Mouse (Mus musculus) CH12.LX (cell line): Measurements from ENCODE around the gene Ranbp6. TPM values are rescaled to one million over a fixed set of nuclear protein-coding genes. Genes with fewer than 3 reads are reported as not detected.

Experiments
- DNase-seq: peaks from one replicate; pipeline ENCODE4 v3.0.0-alpha.2; 2013; ENCODE audit errors: extremely low read depth
- H3K27ac ChIP-seq: 2 replicates; pipeline ENCODE4 v1.5.1; 2012; ENCODE audit warnings: low read depth, mild to moderate bottlenecking, control low read depth, moderate library complexity; ENCODE audit not compliant: insufficient read depth
- H3K27me3 ChIP-seq: replicated peaks from 2 replicates; pipeline ENCODE3; 2012; ENCODE audit warnings: inconsistent platforms
- H3K36me3 ChIP-seq, 2 experiments: replicated peaks in 1 of 2; 2 replicates each; pipeline versions ENCODE3 to v1.6.1; 2012; ENCODE audit warnings: inconsistent platforms in 1 of 2, low read length in 1 of 2, mild to moderate bottlenecking in 1 of 2, mixed read lengths in 1 of 2, moderate library complexity in 1 of 2; ENCODE audit not compliant: control insufficient read depth in 1 of 2, insufficient read depth in 1 of 2
- H3K4me1 ChIP-seq, 2 experiments: 2 replicates each; pipeline ENCODE4 v1.6.1; 2012; ENCODE audit warnings: inconsistent platforms in 1 of 2, moderate library complexity in 1 of 2; ENCODE audit not compliant: insufficient read depth in 2 of 2, control insufficient read depth in 1 of 2
- H3K4me2 ChIP-seq: 2 replicates; pipeline ENCODE4 v1.6.1; 2012; ENCODE audit warnings: low read depth, mild to moderate bottlenecking, control low read depth; ENCODE audit not compliant: poor library complexity, insufficient read depth, severe bottlenecking
- H3K4me3 ChIP-seq, 3 experiments: fragments of 150-350 bp in 1 of 3; sonication (generic) in 1 of 3; replicated peaks in 1 of 3; 2 replicates each; pipeline versions ENCODE3 to v1.5.1; 2011 to 2012; ENCODE audit warnings: low read depth in 2 of 3, low read length in 2 of 3, mild to moderate bottlenecking in 2 of 3, moderate library complexity in 2 of 3, control low read depth in 1 of 3, improper control_type of control experiment in 1 of 3, inconsistent platforms in 1 of 3, mixed read lengths in 1 of 3; ENCODE audit not compliant: poor library complexity in 1 of 3
- H3K79me2 ChIP-seq: replicated peaks from 2 replicates; pipeline ENCODE4 v1.6.1; 2012; ENCODE audit warnings: mild to moderate bottlenecking, moderate library complexity; ENCODE audit not compliant: control insufficient read depth, poor library complexity, insufficient read depth, severe bottlenecking; ENCODE audit errors: extremely low read depth
- H3K9ac ChIP-seq: 2 replicates; pipeline ENCODE4 v1.6.1; 2012; ENCODE audit warnings: low read depth, mild to moderate bottlenecking, control low read depth, moderate library complexity; ENCODE audit not compliant: insufficient read depth
- H3K9me3 ChIP-seq: replicated peaks from 2 replicates; pipeline ENCODE3; 2012; ENCODE audit warnings: low read length, inconsistent platforms, mixed read lengths
- CTCF ChIP-seq, 2 experiments: IDR thresholded peaks in 1 of 2; conservative IDR thresholded peaks in 1 of 2; 2 replicates each; pipeline ENCODE4 v1.5.1; 2011 to 2012; ENCODE audit warnings: low read depth in 2 of 2, low read length in 2 of 2, improper control_type of control experiment in 1 of 2, inconsistent platforms in 1 of 2, mild to moderate bottlenecking in 1 of 2, moderate library complexity in 1 of 2
- E2F4 ChIP-seq: IDR thresholded peaks from 2 replicates; pipeline ENCODE4 v1.6.1; 2011; ENCODE audit warnings: low read depth, low read length, improper control_type of control experiment; ENCODE audit not compliant: insufficient replicate concordance
- ELF1 ChIP-seq: IDR thresholded peaks from 2 replicates; pipeline ENCODE4 v1.6.1; 2014; ENCODE audit warnings: low read depth, mild to moderate bottlenecking, inconsistent platforms, low read length, improper control_type of control experiment
- JUND ChIP-seq: conservative IDR thresholded peaks from 2 replicates; pipeline ENCODE4 v1.6.1; 2011; ENCODE audit warnings: low read depth, low read length, improper control_type of control experiment
- MAZ ChIP-seq: IDR thresholded peaks from 2 replicates; pipeline ENCODE4 v1.6.1; 2012; ENCODE audit warnings: low read depth, mild to moderate bottlenecking, inconsistent platforms, low read length, improper control_type of control experiment, moderate library complexity
- NELFE ChIP-seq: IDR thresholded peaks from 2 replicates; pipeline ENCODE4 v1.6.1; 2011; ENCODE audit warnings: low read depth, low read length, improper control_type of control experiment
- POLR2A ChIP-seq: IDR thresholded peaks from 2 replicates; pipeline ENCODE4 v1.6.1; 2011; ENCODE audit warnings: low read depth, mild to moderate bottlenecking, improper control_type of control experiment, low read length
- RAD21 ChIP-seq: IDR thresholded peaks from 2 replicates; pipeline ENCODE4 v1.6.1; 2011; ENCODE audit warnings: low read depth, mild to moderate bottlenecking, low read length, improper control_type of control experiment, moderate library complexity
- SIN3A ChIP-seq: IDR thresholded peaks from 2 replicates; pipeline ENCODE4 v1.6.1; 2012; ENCODE audit warnings: low read length, improper control_type of control experiment, inconsistent platforms
- TBP ChIP-seq: conservative IDR thresholded peaks from 2 replicates; pipeline ENCODE4 v1.6.1; 2011; ENCODE audit warnings: low read depth, low read length, improper control_type of control experiment
- TCF12 ChIP-seq: IDR thresholded peaks from 2 replicates; pipeline ENCODE4 v1.6.1; 2014; ENCODE audit warnings: low read depth, mild to moderate bottlenecking, inconsistent platforms, low read length, improper control_type of control experiment
- ZMIZ1 ChIP-seq: IDR thresholded peaks from 2 replicates; pipeline ENCODE4 v1.6.1; 2012; ENCODE audit warnings: low read depth, mild to moderate bottlenecking, inconsistent platforms, low read length, improper control_type of control experiment
- ZNF384 ChIP-seq: IDR thresholded peaks from 2 replicates; pipeline ENCODE4 v1.6.1; 2012; ENCODE audit warnings: low read depth, low read length, improper control_type of control experiment, inconsistent platforms
- dilution Hi-C: fragments of 300-500 bp; cut with MboI; formaldehyde crosslinking; loops from 2 replicates; pipeline ENCODE4 v1.14.3; 2020; ENCODE audit warnings: low sequenced_read_pairs; ENCODE audit not compliant: extremely low pct_unique_long_range_greater_than_20kb, extremely low pct_ligation_motif_present
- in situ Hi-C: fragments of 300-500 bp; cut with MboI; formaldehyde crosslinking; loops from 3 replicates; pipeline ENCODE4 v1.14.3; 2019; ENCODE audit warnings: low sequenced_read_pairs, low pct_ligation_motif_present, low pct_unique_long_range_greater_than_20kb, mixed read lengths
- polyA plus RNA-seq: library from polyadenylated mRNA; unstranded; fragments of >175 nt; gene quantifications from 2 replicates; pipeline ENCODE4 v1.2.1, GENCODE M21; 2012; ENCODE audit warnings: low read depth; ENCODE audit not compliant: insufficient read length
- total RNA-seq, 2 experiments: library from RNA; depleted of rRNA; stranded (reverse); fragments of 300-350 nt in 1 of 2; fragments of >200 nt in 1 of 2; gene quantifications; 2 replicates each; pipeline ENCODE4 v1.2.3; 2012 to 2014

Gene Ranbp6
- total and polyA plus RNA-seq, 3 experiments: 7.0 to 12.1 (median 8.4) TPM

DNA sequence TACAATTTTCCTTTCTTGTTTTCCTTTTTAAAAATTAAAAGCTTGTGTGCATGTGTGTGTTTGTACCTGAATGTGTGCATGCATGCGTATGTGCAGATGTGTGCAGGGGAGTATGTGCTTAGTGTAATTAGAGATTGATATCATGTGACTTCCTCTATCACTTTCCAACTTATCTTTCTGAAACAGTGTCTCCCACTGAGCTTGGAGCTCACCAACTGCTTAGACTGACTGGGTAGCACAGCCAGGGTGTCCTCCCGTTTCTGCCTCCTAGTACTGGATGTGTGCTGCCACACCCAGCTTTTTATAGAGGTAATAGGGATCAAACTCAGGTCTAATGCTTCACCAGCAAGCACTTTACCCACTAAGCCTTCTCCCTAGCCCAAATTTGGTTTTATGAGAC lies 29.9 kb downstream of the Ranbp6 start:
- no peaks in the 10 kb centered on the region for H3K4me1 ChIP-seq
- peaks cover 0 to 15% of the 10 kb centered on the region in 2 experiments for H3K36me3 ChIP-seq
- H3K79me2 ChIP-seq: no peaks in the 10 kb centered on the region
- TF ChIP-seq JUND: no peak
- no peak for TF ChIP-seq POLR2A
- no peak for TF ChIP-seq TBP
- no peak for TF ChIP-seq E2F4
- TF ChIP-seq ZNF384: no peak
- TF ChIP-seq NELFE: no peak
- TF ChIP-seq CTCF (conservative IDR thresholded peaks at IDR 0.05 in 1 of 2, IDR thresholded peaks at IDR 0.05 in 1 of 2; ENCODE audit: low read depth in 2 of 2, low read length in 2 of 2): no peak
- no peak for TF ChIP-seq MAZ
- TF ChIP-seq TCF12: no peak
- TF ChIP-seq RAD21: no peak
- TF ChIP-seq ZMIZ1: no peak
- TF ChIP-seq ELF1: no peak
- no peak for TF ChIP-seq SIN3A
- H3K4me3 ChIP-seq: no peak overlapping the region
- no peaks in the 10 kb centered on the region for H3K9me3 ChIP-seq
- H3K27me3 ChIP-seq: no peaks in the 10 kb centered on the region
- no peak overlapping the region for H3K4me2 ChIP-seq
- H3K9ac ChIP-seq: no peak overlapping the region
- no peak overlapping the region for H3K27ac ChIP-seq
- dilution Hi-C loops: no loop called here
- DNase-seq: no peak
- in situ Hi-C loops: no loop called here

Other genes with a start within 250 kb of the Ranbp6 start
- gene Ermp1, start 164.6 kb downstream of the Ranbp6 start, total RNA-seq (2012; rRNA removed): 26.1 and 27.6 TPM in 2 replicates
- 21.7 and 22.7 TPM in 2 replicates for gene Ermp1, start 164.6 kb downstream of the Ranbp6 start, total RNA-seq (2014; rRNA removed)
- gene Ermp1, start 164.6 kb downstream of the Ranbp6 start, polyA plus RNA-seq: 31.7 and 32.9 TPM in 2 replicates
- not detected in 2 replicates for gene Mlana, start 115.2 kb downstream of the Ranbp6 start, total RNA-seq (2012; rRNA removed)
- not detected in 2 replicates for gene Mlana, start 115.2 kb downstream of the Ranbp6 start, total RNA-seq (2014; rRNA removed)
- not detected in 2 replicates for gene Mlana, start 115.2 kb downstream of the Ranbp6 start, polyA plus RNA-seq
- 3.3 and 4.2 TPM in 2 replicates for gene 9930021J03Rik, start 7.0 kb downstream of the Ranbp6 start, total RNA-seq (2012; rRNA removed)
- 5.9 and 7.8 TPM in 2 replicates for gene 9930021J03Rik, start 7.0 kb downstream of the Ranbp6 start, total RNA-seq (2014; rRNA removed)
- gene 9930021J03Rik, start 7.0 kb downstream of the Ranbp6 start, polyA plus RNA-seq: 8.1 and 8.7 TPM in 2 replicates
- 0.08 TPM in 1 of 2 replicates, not detected in the other for gene Il33, start 112.1 kb upstream of the Ranbp6 start, total RNA-seq (2012; rRNA removed)
- 0.32 and 0.39 TPM in 2 replicates for gene Il33, start 112.1 kb upstream of the Ranbp6 start, total RNA-seq (2014; rRNA removed)
- 0.24 and 0.29 TPM in 2 replicates for gene Il33, start 112.1 kb upstream of the Ranbp6 start, polyA plus RNA-seq
- gene Trpd52l3, start 190.8 kb upstream of the Ranbp6 start, total RNA-seq (2012; rRNA removed): not detected in 2 replicates
- gene Trpd52l3, start 190.8 kb upstream of the Ranbp6 start, total RNA-seq (2014; rRNA removed): not detected in 2 replicates
- not detected in 2 replicates for gene Trpd52l3, start 190.8 kb upstream of the Ranbp6 start, polyA plus RNA-seq
- gene Uhrf2, start 217.5 kb upstream of the Ranbp6 start, total RNA-seq (2012; rRNA removed): 26.7 and 29.0 TPM in 2 replicates
- gene Uhrf2, start 217.5 kb upstream of the Ranbp6 start, total RNA-seq (2014; rRNA removed): 66.3 and 71.4 TPM in 2 replicates
- 34.0 and 34.1 TPM in 2 replicates for gene Uhrf2, start 217.5 kb upstream of the Ranbp6 start, polyA plus RNA-seq